Mouse (Mus musculus) midbrain, postnatal 0 days (tissue): ENCODE results near the gene H2-Ab1. TPM values are rescaled to one million over a fixed set of nuclear protein-coding genes. Genes with fewer than 3 reads are reported as not detected.

Experiments used
- ATAC-seq: fragments of 200-750 bp; cut with Nextera tagmentation; 2 replicates; pipeline ENCODE4 v1.8.0; 2017; ENCODE audit warnings: moderate number of reproducible peaks, mild to moderate bottlenecking, moderate TSS enrichment, moderate library complexity; ENCODE audit not compliant: low FRiP score
- DNase-seq: peaks from one replicate; pipeline ENCODE4 v3.0.0-alpha.2; 2015; ENCODE audit warnings: low spot score
- H3K27ac ChIP-seq: fragments of 300-500 bp; sonication (generic); 2 replicates; pipeline ENCODE4 v1.5.1; 2014; ENCODE audit warnings: low read depth, mild to moderate bottlenecking, low read length, mixed read lengths
- H3K27me3 ChIP-seq: fragments of 300-500 bp; sonication (generic); 2 replicates; pipeline ENCODE4 v1.6.1; 2014; ENCODE audit warnings: low read length, control low read depth, mixed read lengths; ENCODE audit not compliant: insufficient read depth
- H3K36me3 ChIP-seq: fragments of 300-500 bp; sonication (generic); 2 replicates; pipeline ENCODE4 v1.6.1; 2014; ENCODE audit warnings: low read length, control low read depth, mixed read lengths; ENCODE audit not compliant: insufficient read depth
- H3K4me1 ChIP-seq: fragments of 300-500 bp; sonication (generic); 2 replicates; pipeline ENCODE4 v1.6.1; 2014; ENCODE audit warnings: mild to moderate bottlenecking, control low read depth, antibody characterized with exemption, low read length, mixed read lengths; ENCODE audit not compliant: insufficient read depth
- H3K4me2 ChIP-seq: fragments of 300-500 bp; sonication (generic); 2 replicates; pipeline ENCODE4 v1.6.1; 2014; ENCODE audit warnings: low read depth, mild to moderate bottlenecking, low read length, mixed read lengths; ENCODE audit not compliant: poor library complexity, severe bottlenecking
- H3K4me3 ChIP-seq: fragments of 300-500 bp; sonication (generic); 2 replicates; pipeline ENCODE4 v1.5.1; 2014; ENCODE audit warnings: low read depth, mild to moderate bottlenecking, low read length, moderate library complexity
- H3K9ac ChIP-seq: fragments of 300-500 bp; sonication (generic); replicated peaks from 2 replicates; pipeline ENCODE4 v1.6.1; 2014; ENCODE audit warnings: mild to moderate bottlenecking, low read length, moderate library complexity, mixed read lengths; ENCODE audit not compliant: poor library complexity, severe bottlenecking
- H3K9me3 ChIP-seq: fragments of 300-500 bp; sonication (generic); 2 replicates; pipeline ENCODE4 v1.6.1; 2016; ENCODE audit warnings: low read length, control low read depth
- CTCF ChIP-seq: IDR thresholded peaks from 2 replicates; pipeline ENCODE4 v1.5.1; 2016; ENCODE audit warnings: antibody characterized with exemption, mild to moderate bottlenecking
- WGBS: fragments of 180-500 bp; shearing (Covaris S2); extraction: QIAGEN DNeasy Blood & Tissue Kit; methylation state at CpG from one replicate; pipeline ENCODE4 v1.1.7; 2014; 5-methylcytosine and 5-hydroxymethylcytosine counted together
- polyA plus RNA-seq: library from polyadenylated mRNA; unstranded; fragments of >200 nt; fragmentation: Nextera tagmentation; extraction: Ambion mirVana; gene quantifications from 2 replicates; pipeline ENCODE4 v1.2.1, GENCODE M21; 2015
- total RNA-seq: library from RNA; depleted of rRNA; stranded (reverse); fragments of >200 nt; gene quantifications from 2 replicates; pipeline ENCODE4 v1.2.3, GENCODE M21; 2014

H2-Ab1 gene
- total and polyA plus RNA-seq, 2 experiments from 2014 or later = 1.4 to 1.5 TPM

DNA sequence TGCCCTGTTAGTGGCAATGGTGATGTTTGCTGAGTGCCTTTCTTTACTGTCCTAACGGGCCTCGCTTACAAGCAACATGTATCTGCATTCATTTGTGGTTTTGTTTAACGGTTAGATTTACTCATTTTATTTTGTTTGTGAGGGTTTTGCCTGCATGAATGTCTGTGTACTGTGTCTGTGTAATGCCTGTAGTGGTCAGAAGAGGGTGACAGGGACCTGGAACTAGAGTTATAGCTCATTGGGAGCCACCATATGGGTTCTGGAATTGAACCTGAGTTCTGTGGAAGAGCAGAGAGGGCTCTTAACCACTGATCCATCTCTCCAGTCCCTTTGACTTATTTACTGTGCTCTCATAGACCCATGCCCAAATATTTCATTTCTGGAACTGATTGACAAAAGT, 10.4 kb upstream of the H2-Ab1 start:
- H3K4me1 ChIP-seq = no peaks in the 10 kb centered on the region
- no peak overlapping the region for H3K4me2 ChIP-seq
- ATAC-seq = no peak
- DNase-seq = peak; percentile 45
- no peak overlapping the region for H3K4me3 ChIP-seq
- H3K9me3 ChIP-seq = peaks cover under 1% of the 10 kb centered on the region; the same call in 1 of the 2 replicates
- no peak overlapping the region for H3K27ac ChIP-seq
- 86% methylated on average over 3 of the region's 3 CpGs for WGBS
- no peaks in the 10 kb centered on the region for H3K36me3 ChIP-seq
- no peak overlapping the region for H3K9ac ChIP-seq
- H3K27me3 ChIP-seq = no peaks in the 10 kb centered on the region
- peak; percentile 70 for TF ChIP-seq CTCF

DNA sequence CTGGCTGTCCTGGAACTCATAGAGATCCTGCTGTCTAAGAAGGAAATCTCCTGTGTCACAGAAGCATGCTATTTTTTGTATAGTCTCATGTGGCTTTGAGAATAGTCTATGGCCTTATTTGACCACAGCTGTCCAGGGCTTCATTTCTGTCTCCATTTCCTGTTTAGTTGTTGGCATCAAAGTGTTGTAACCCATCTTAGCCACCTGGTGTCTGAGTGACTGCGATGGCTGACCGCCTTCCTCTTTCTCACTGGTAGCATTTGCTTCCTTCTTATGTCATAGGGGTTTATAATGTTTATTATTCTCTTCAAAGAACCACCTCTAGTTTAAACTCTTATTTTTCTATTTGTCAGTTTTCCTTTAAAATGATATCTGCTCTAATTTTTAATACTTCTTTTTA, 8.7 kb upstream of the H2-Ab1 start:
- no peak overlapping the region for H3K9ac ChIP-seq
- no peak overlapping the region for H3K4me2 ChIP-seq
- H3K4me1 ChIP-seq = no peaks in the 10 kb centered on the region
- no peaks in the 10 kb centered on the region for H3K36me3 ChIP-seq
- no peak overlapping the region for H3K27ac ChIP-seq
- H3K27me3 ChIP-seq = no peaks in the 10 kb centered on the region
- DNase-seq = no peak
- H3K4me3 ChIP-seq = no peak overlapping the region
- WGBS = 63% methylated on average over 2 of the region's 2 CpGs
- no peaks in the 10 kb centered on the region for H3K9me3 ChIP-seq
- peak; percentile 14; the same call in 1 of the 2 replicates for TF ChIP-seq CTCF
- no peak for ATAC-seq

DNA sequence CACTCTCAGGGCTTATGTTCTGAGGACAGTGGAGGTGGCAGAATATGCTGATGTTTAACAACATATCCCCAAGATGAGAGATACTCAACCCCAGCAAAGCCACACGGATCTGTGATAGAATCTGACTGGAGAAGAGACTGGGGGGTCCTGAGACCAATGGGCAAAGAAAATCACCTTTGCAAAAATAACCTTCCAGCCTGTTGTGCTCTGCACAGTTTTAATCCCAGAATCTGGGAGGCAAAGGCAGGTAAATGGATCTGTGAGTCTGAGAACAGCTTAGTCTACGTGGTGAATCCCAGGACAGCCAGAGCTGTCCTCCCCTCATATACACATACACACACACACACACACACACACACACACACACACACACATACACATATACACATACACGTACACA, 8.1 kb upstream of the H2-Ab1 start:
- no peak for TF ChIP-seq CTCF
- no peak overlapping the region for H3K4me2 ChIP-seq
- WGBS = 54% methylated on average over 3 of the region's 3 CpGs
- no peak overlapping the region for H3K27ac ChIP-seq
- no peaks in the 10 kb centered on the region for H3K4me1 ChIP-seq
- H3K36me3 ChIP-seq = no peaks in the 10 kb centered on the region
- no peak overlapping the region for H3K4me3 ChIP-seq
- no peaks in the 10 kb centered on the region for H3K27me3 ChIP-seq
- no peak overlapping the region for H3K9ac ChIP-seq
- no peak for DNase-seq
- no peaks in the 10 kb centered on the region for H3K9me3 ChIP-seq
- no peak for ATAC-seq

DNA sequence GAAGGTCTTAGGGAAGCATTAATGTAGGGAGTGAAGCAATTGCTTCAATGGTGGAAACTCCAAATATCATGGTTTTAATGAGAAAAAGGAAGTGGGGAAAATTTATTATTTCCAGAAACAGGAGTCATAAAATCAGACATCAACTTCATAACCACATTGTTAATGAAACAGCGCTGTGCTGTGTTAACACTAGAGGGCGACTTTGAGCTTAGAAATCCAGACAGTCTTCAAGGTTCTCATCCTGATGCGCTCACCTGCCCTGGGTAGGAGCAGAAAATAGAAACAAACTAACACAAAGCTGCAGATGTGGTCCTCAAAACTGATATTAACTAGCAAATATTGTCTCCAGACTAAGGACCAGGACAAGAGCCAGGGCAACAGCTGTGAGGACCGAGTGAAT, 7.6 kb upstream of the H2-Ab1 start:
- no peak overlapping the region for H3K27ac ChIP-seq
- ATAC-seq (no peak), DNase-seq (peak; percentile 86)
- H3K4me1 ChIP-seq = no peaks in the 10 kb centered on the region
- 17% methylated on average over 4 of the region's 4 CpGs for WGBS
- H3K27me3 ChIP-seq = no peaks in the 10 kb centered on the region
- H3K9me3 ChIP-seq = no peaks in the 10 kb centered on the region
- H3K4me2 ChIP-seq = no peak overlapping the region
- no peak overlapping the region for H3K9ac ChIP-seq
- no peak overlapping the region for H3K4me3 ChIP-seq
- TF ChIP-seq CTCF = peak; percentile 89
- no peaks in the 10 kb centered on the region for H3K36me3 ChIP-seq

DNA sequence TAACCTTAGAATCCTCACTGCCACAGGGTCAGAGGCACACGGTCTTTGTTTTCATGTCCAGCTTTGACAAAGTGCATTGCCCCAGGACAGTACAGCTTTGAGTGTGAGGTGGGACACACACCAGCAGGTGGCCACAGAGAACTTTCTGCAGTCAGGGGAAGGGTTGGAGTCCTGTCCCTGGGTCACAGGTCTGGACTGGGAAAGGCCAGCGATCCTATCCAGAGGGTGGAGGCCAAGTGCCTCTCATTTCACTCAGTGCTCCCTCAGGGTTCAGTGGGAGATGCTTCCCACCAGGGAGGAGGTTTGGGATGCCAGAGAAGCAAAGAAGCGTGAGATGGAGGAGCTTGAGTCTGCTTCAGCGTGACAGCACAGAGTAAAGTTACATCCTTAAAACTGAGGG, 5.8 kb upstream of the H2-Ab1 start:
- ATAC-seq (no peak), DNase-seq (no peak)
- no peak overlapping the region for H3K4me3 ChIP-seq
- H3K4me1 ChIP-seq = no peaks in the 10 kb centered on the region
- peak; percentile 42 for TF ChIP-seq CTCF
- H3K4me2 ChIP-seq = no peak overlapping the region
- no peaks in the 10 kb centered on the region for H3K27me3 ChIP-seq
- 57% methylated on average over 4 of the region's 4 CpGs for WGBS
- no peak overlapping the region for H3K27ac ChIP-seq
- H3K36me3 ChIP-seq = no peaks in the 10 kb centered on the region
- H3K9me3 ChIP-seq = no peaks in the 10 kb centered on the region
- no peak overlapping the region for H3K9ac ChIP-seq

DNA sequence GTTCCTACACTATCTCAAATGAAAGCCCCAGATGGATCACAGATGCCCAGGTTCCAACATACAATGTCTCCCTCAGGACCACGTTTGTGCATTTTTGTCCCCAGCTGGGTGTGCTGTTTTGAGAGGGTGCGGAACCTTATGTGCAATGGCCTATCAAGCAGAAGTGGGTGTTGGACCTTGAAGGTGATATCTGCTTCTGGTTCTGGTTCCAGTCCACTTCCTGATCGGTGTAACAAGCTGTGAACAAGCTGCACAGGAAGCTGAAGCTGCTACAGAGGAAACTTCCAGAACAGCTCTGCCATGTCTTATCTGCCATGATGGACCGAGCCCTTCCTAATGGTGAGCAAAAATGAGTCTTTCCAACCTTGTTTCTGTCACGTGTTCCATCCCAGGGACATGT, 988 bp upstream of the H2-Ab1 start:
- no peak for TF ChIP-seq CTCF
- DNase-seq = no peak
- 84% methylated on average over 5 of the region's 5 CpGs for WGBS
- no peaks in the 10 kb centered on the region for H3K27me3 ChIP-seq
- H3K9ac ChIP-seq = no peak overlapping the region
- no peaks in the 10 kb centered on the region for H3K4me1 ChIP-seq
- ATAC-seq = no peak
- H3K36me3 ChIP-seq = no peaks in the 10 kb centered on the region
- H3K27ac ChIP-seq = no peak overlapping the region
- no peak overlapping the region for H3K4me3 ChIP-seq
- no peaks in the 10 kb centered on the region for H3K9me3 ChIP-seq
- H3K4me2 ChIP-seq = no peak overlapping the region
